Mouse (Mus musculus): ENCODE data around the gene Pstk. TPM values are rescaled to one million over a fixed set of nuclear protein-coding genes. Genes with fewer than 3 reads are reported as not detected.

The Pstk gene
- polyA plus RNA-seq (2017; shearing (Covaris generic)): 25.1 TPM

GRCm38 (mm10) chr7:131370648-131371469 lies at the start of gene Pstk:
Gene Pstk (plus strand): TSS chr7:131371141.

GRCm38 (mm10) chr7:131322192-131322591 lies 48.7 kb upstream of the Pstk start, which contains the start of gene Cuzd1:
Gene Cuzd1 (minus strand): TSS chr7:131322292.

GRCm38 (mm10) chr7:131329416-131329815 lies 41.5 kb upstream of the Pstk start, which contains the start of gene Fam24b:
Gene Fam24b (minus strand): TSS chr7:131329516.

GRCm38 (mm10) chr7:131333564-131333963 lies 37.4 kb upstream of the Pstk start, which contains the start of gene Fam24a:
Gene Fam24a (plus strand): TSS chr7:131333864.

GRCm38 (mm10) chr7:131362615-131363300 lies 8.2 kb upstream of the Pstk start, which contains the start of gene 2310057M21Rik:
Gene 2310057M21Rik (minus strand): TSS chr7:131362759.

GRCm38 (mm10) chr7:131410416-131411058 lies 39.6 kb downstream of the Pstk start, which contains the start of the genes Ikzf5 and Acadsb:
Gene Ikzf5 (minus strand): TSS chr7:131410521.
Gene Acadsb (plus strand): TSS chr7:131410601.

Other genes with a start within 250 kb of the Pstk start
- gene 4933402N03Rik, start 224.8 kb upstream of the Pstk start, polyA plus RNA-seq (2017; shearing (Covaris generic)): not detected
- gene 5430419D17Rik, start 196.7 kb upstream of the Pstk start, polyA plus RNA-seq (2017; shearing (Covaris generic)): 0.06 TPM
- gene Cuzd1, start 48.8 kb upstream of the Pstk start, polyA plus RNA-seq (2017; shearing (Covaris generic)): not detected
- not detected for gene Fam24b, start 41.6 kb upstream of the Pstk start, polyA plus RNA-seq (2017; shearing (Covaris generic))
- not detected for gene Fam24a, start 37.3 kb upstream of the Pstk start, polyA plus RNA-seq (2017; shearing (Covaris generic))
- 12.1 TPM for gene 2310057M21Rik, start 8.4 kb upstream of the Pstk start, polyA plus RNA-seq (2017; shearing (Covaris generic))
- gene Ikzf5, start 39.4 kb downstream of the Pstk start, polyA plus RNA-seq (2017; shearing (Covaris generic)): 29.9 TPM
- 35.5 TPM for gene Acadsb, start 39.5 kb downstream of the Pstk start, polyA plus RNA-seq (2017; shearing (Covaris generic))
- not detected for gene Hmx3, start 171.7 kb downstream of the Pstk start, polyA plus RNA-seq (2017; shearing (Covaris generic))
- not detected for gene Hmx2, start 177.6 kb downstream of the Pstk start, polyA plus RNA-seq (2017; shearing (Covaris generic))
- gene Bub3, start 189.1 kb downstream of the Pstk start, polyA plus RNA-seq (2017; shearing (Covaris generic)): 96.5 TPM